Mouse (Mus musculus) regulatory T cell (primary cell): ENCODE results near the gene Ggcx.

Experiments used
- in situ Hi-C: fragments of 300-600 bp; cut with MboI, MseI; formaldehyde crosslinking; loops from one replicate; pipeline ENCODE4 v1.15.1; 2025; ENCODE audit warnings: high pct_unique_total_duplicates

The Ggcx gene

GRCm38 (mm10) chr6:72386561-72386960 lies 27.5 kb upstream of the Ggcx start:
- in situ Hi-C loops, result loop anchor here (10.0 kb wide), 1 partner anchor 588 kb away; no protein-coding TSS in a partner anchor

GRCm38 (mm10) chr6:72387816-72388215 lies 26.3 kb upstream of the Ggcx start:
- in situ Hi-C loops, result loop anchor here (10.0 kb wide), 1 partner anchor 587 kb away; no protein-coding TSS in a partner anchor

GRCm38 (mm10) chr6:72388266-72388665 lies 25.8 kb upstream of the Ggcx start:
- in situ Hi-C loops, result loop anchor here (10.0 kb wide), 1 partner anchor 587 kb away; no protein-coding TSS in a partner anchor

- in situ Hi-C loops, result loop anchor here (10.0 kb wide), 1 partner anchor 586 kb away; no protein-coding TSS in a partner anchor
Observed at GRCm38 (mm10) chr6:72388791-72389329, 25.2 kb upstream of the Ggcx start.

GRCm38 (mm10) chr6:72389471-72389940 lies 24.6 kb upstream of the Ggcx start:
- in situ Hi-C loops, result loop anchor here (10.0 kb wide), 1 partner anchor 585 kb away; no protein-coding TSS in a partner anchor

- in situ Hi-C loops, result loop anchor here (10.0 kb wide), 1 partner anchor 585 kb away; no protein-coding TSS in a partner anchor
Observed at GRCm38 (mm10) chr6:72389941-72390771, 24.0 kb upstream of the Ggcx start, which contains the start of gene Vamp8. Gene Vamp8, minus strand, starts transcription at chr6:72390703.

- in situ Hi-C loops, result no loop called here
Observed at GRCm38 (mm10) chr6:72390795-72391521, 23.1 kb upstream of the Ggcx start.

GRCm38 (mm10) chr6:72392341-72392740 lies 21.8 kb upstream of the Ggcx start:
- in situ Hi-C loops, result no loop called here

GRCm38 (mm10) chr6:72396837-72397251 lies 17.3 kb upstream of the Ggcx start:
- in situ Hi-C loops, result no loop called here

- in situ Hi-C loops, result no loop called here
Observed at GRCm38 (mm10) chr6:72399967-72400366, 14.1 kb upstream of the Ggcx start.

- in situ Hi-C loops, result no loop called here
Observed at GRCm38 (mm10) chr6:72401875-72402274, 12.2 kb upstream of the Ggcx start.

- in situ Hi-C loops, result no loop called here
Observed at GRCm38 (mm10) chr6:72405356-72405755, 8.8 kb upstream of the Ggcx start.

GRCm38 (mm10) chr6:72407119-72407518 lies 7.0 kb upstream of the Ggcx start:
- in situ Hi-C loops, result no loop called here

- in situ Hi-C loops, result no loop called here
Observed at GRCm38 (mm10) chr6:72409567-72409966, 4.5 kb upstream of the Ggcx start.

GRCm38 (mm10) chr6:72410003-72410402 lies 4.1 kb upstream of the Ggcx start:
- in situ Hi-C loops, result no loop called here

GRCm38 (mm10) chr6:72410518-72410917 lies 3.6 kb upstream of the Ggcx start:
- in situ Hi-C loops, result no loop called here

- in situ Hi-C loops, result no loop called here
Observed at GRCm38 (mm10) chr6:72415181-72415580, 1.1 kb downstream of the Ggcx start.

GRCm38 (mm10) chr6:72415964-72416772 lies 2.1 kb downstream of the Ggcx start:
- in situ Hi-C loops, result no loop called here

- in situ Hi-C loops, result no loop called here
Observed at GRCm38 (mm10) chr6:72418279-72418678, 4.2 kb downstream of the Ggcx start.

- in situ Hi-C loops, result no loop called here
Observed at GRCm38 (mm10) chr6:72419806-72420205, 5.7 kb downstream of the Ggcx start.

- in situ Hi-C loops, result no loop called here
Observed at GRCm38 (mm10) chr6:72420901-72421300, 6.8 kb downstream of the Ggcx start.
